In the genomic region with DNA sequence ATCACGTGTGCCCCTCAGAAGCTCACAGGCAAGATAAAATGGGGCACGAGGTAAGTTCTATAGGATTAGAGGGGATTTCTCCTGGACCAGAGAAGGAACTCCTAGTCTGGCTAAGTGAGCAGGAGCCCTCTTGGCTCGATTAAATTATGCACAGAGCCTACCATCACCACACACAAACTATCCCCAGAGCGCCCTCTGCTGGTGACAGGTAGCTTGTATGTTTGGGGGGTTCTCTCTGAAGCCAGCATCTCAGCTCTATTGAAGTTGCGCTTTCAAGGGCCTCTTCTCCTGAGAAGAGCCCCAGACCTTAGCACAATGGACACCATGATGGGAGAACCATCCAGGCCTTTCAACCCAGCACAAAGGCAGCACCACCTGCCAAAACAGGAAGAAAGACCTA, we compare ENCODE assay signal across 8 mouse cellular contexts.
A peak's percentile ranks its signal among the peaks of the same experiment; 100 is the strongest.
DNase-seq lines count a peak whose midpoint lies in the region; ATAC-seq lines count a peak whose summit lies in the region.

No protein-coding gene starts in this region.

- no peak overlapping the region for H3K27ac ChIP-seq in midbrain, embryonic 10.5 days (replicated peaks)
- H3K27ac ChIP-seq in midbrain, embryonic 15.5 days, result no peak overlapping the region
- H3K27ac ChIP-seq in neural tube, embryonic 14.5 days (ENCODE audit: low read depth, low read length), result no peak overlapping the region

- H3K4me1 ChIP-seq in midbrain, embryonic 10.5 days, result 0 out of 2 replicates have a peak, but pooled peaks cover 6% of the 10 kb centered on the region
- no peaks in the 10 kb centered on the region for H3K4me1 ChIP-seq in midbrain, embryonic 15.5 days
- H3K4me1 ChIP-seq in neural tube, embryonic 14.5 days (ENCODE audit: control insufficient read depth, insufficient read depth, low read length), result no peaks in the 10 kb centered on the region

- H3K4me2 ChIP-seq in midbrain, embryonic 15.5 days, result no peak overlapping the region
- no peak overlapping the region for H3K4me2 ChIP-seq in neural tube, embryonic 14.5 days (ENCODE audit: low read depth, low read length)

- peak; percentile 82 for DNase-seq in midbrain, embryonic 10.5 days (ENCODE audit: low spot score)
- DNase-seq in cerebellum, adult 8-10 months, result peak; percentile 67
- DNase-seq in frontal cortex, adult 2 months (ENCODE audit: extremely low spot score in 1 of 2, low spot score in 1 of 2), result peak; percentile 79 to 95
- DNase-seq in kidney, adult 8-10 months, result peak; percentile 13 to 55
- peak; percentile 90 for DNase-seq in left cerebral cortex, postnatal 4 days
- DNase-seq in thymus, postnatal 14 days, result peak; percentile 48

- intact Hi-C loops in left cerebral cortex, postnatal 4 days (cut with DNase I), result loop anchor here (5.0 kb wide), 1 partner anchor 728 kb away; no protein-coding TSS in a partner anchor

- H3K9ac ChIP-seq in midbrain, embryonic 15.5 days, result no peak overlapping the region
- H3K9ac ChIP-seq in neural tube, embryonic 14.5 days (replicated peaks; ENCODE audit: low read depth, low read length), result no peak overlapping the region

- no peaks in the 10 kb centered on the region for H3K36me3 ChIP-seq in midbrain, embryonic 10.5 days
- no peaks in the 10 kb centered on the region for H3K36me3 ChIP-seq in midbrain, embryonic 15.5 days (replicated peaks)
- H3K36me3 ChIP-seq in neural tube, embryonic 14.5 days (ENCODE audit: control insufficient read depth, insufficient read depth, low read length), result no peaks in the 10 kb centered on the region

- no peaks in the 10 kb centered on the region for H3K27me3 ChIP-seq in midbrain, embryonic 10.5 days (ENCODE audit: low read depth, poor library complexity, severe bottlenecking)
- no peaks in the 10 kb centered on the region for H3K27me3 ChIP-seq in midbrain, embryonic 15.5 days (replicated peaks)
- no peaks in the 10 kb centered on the region for H3K27me3 ChIP-seq in neural tube, embryonic 14.5 days (ENCODE audit: control insufficient read depth, insufficient read depth, low read length)

- no peaks in the 10 kb centered on the region for H3K9me3 ChIP-seq in midbrain, embryonic 10.5 days (replicated peaks)
- H3K9me3 ChIP-seq in midbrain, embryonic 15.5 days, result no peaks in the 10 kb centered on the region
- no peaks in the 10 kb centered on the region for H3K9me3 ChIP-seq in neural tube, embryonic 14.5 days (ENCODE audit: control insufficient read depth, low read length)

- no peak overlapping the region for H3K4me3 ChIP-seq in midbrain, embryonic 10.5 days
- no peak overlapping the region for H3K4me3 ChIP-seq in midbrain, embryonic 15.5 days
- no peak overlapping the region for H3K4me3 ChIP-seq in neural tube, embryonic 14.5 days (ENCODE audit: low read depth, low read length)

- WGBS in midbrain, embryonic 10.5 days, result 42% methylated on average over 5 of the region's 5 CpGs
- WGBS in midbrain, embryonic 15.5 days, result 27% methylated on average over 5 of the region's 5 CpGs
- 33% methylated on average over 5 of the region's 5 CpGs for WGBS in neural tube, embryonic 14.5 days

- ATAC-seq in midbrain, embryonic 15.5 days (replicated peaks), result no peak; the same call in 1 of the 2 replicates
- ATAC-seq in neural tube, embryonic 14.5 days (ENCODE audit: low read depth), result peak; percentile 60; the same call in 1 of the 2 replicates

Comparison
In these comparisons a context has a peak if more than half of its experiments do, and no peak if none do; other contexts are left out.
1. DNase-seq: peak in every context shown above with its lines; median percentile 90 in left cerebral cortex, postnatal 4 days; 87 in frontal cortex, adult 2 months; 82 in midbrain, embryonic 10.5 days; 67 in cerebellum, adult 8-10 months; 48 in thymus, postnatal 14 days; 34 in kidney, adult 8-10 months.